27 mouse cellular contexts compared by ENCODE assay signal in the genomic region with DNA sequence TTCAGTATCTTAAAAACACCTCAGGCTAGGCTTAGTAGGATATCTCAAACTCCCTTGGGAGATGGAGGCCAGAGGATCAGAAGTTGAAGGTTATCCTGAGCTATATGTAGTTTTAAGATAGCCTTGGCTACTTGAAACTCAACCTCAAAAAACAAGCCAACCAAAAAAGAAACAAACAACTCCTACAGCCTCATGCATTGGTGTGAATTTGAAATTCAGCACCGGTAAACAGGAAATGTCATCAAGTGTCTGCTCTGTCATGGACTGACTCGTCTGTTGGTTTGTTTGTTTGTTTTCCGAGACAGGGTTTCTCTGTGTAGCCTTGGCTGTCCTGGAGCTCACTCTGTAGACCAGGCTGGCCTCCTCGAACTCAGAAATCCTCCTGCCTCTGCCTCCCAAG.
"Had no signal": no experiment of that assay in that cellular context is flagged by ENCODE, and none has a peak within 500 bp of the region (broad histone marks: within the 10 kb centered on the region; RNA-seq: fewer than 3 reads in every experiment).

No protein-coding gene starts in this region.

- H3K4me1 ChIP-seq: embryonic facial prominence, embryonic 10.5 days; embryonic facial prominence, embryonic 12.5 days; embryonic facial prominence, embryonic 13.5 days; embryonic facial prominence, embryonic 15.5 days; forebrain, embryonic 10.5 days; forebrain, embryonic 12.5 days; forebrain, embryonic 13.5 days; forebrain, embryonic 15.5 days had no signal

- DNase-seq: cerebellum, adult 2 months; cerebellum, adult 8-10 months; cerebellum, adult 9-10 months; cerebellum, adult 9-11 months; cerebellum, postnatal 10 days; cerebellum, postnatal 14 days; cerebellum, postnatal 25 days; cerebellum, postnatal 36 days; embryo, embryonic 11 days; forebrain, postnatal 0 days; gastrocnemius, adult 2 months; gastrocnemius, postnatal 10 days; gastrocnemius, postnatal 14 days; gastrocnemius, postnatal 25 days; gastrocnemius, postnatal 36 days; heart, adult 2 months had no signal

- H3K4me2 ChIP-seq: embryonic facial prominence, embryonic 12.5 days; embryonic facial prominence, embryonic 13.5 days; embryonic facial prominence, embryonic 15.5 days; forebrain, embryonic 12.5 days; forebrain, embryonic 13.5 days; forebrain, embryonic 15.5 days had no signal

- H3K27me3 ChIP-seq: embryonic facial prominence, embryonic 12.5 days; embryonic facial prominence, embryonic 13.5 days; embryonic facial prominence, embryonic 15.5 days; forebrain, embryonic 12.5 days; forebrain, embryonic 13.5 days; forebrain, embryonic 15.5 days had no signal

- H3K4me3 ChIP-seq: embryonic facial prominence, embryonic 10.5 days; embryonic facial prominence, embryonic 12.5 days; embryonic facial prominence, embryonic 13.5 days; embryonic facial prominence, embryonic 15.5 days; erythroblast, embryonic 14.5 days; forebrain, embryonic 10.5 days; forebrain, embryonic 12.5 days; forebrain, embryonic 13.5 days; forebrain, embryonic 15.5 days; gastrocnemius, adult 2 months; heart, adult 2 months had no signal

- H3K9me3 ChIP-seq: embryonic facial prominence, embryonic 10.5 days; embryonic facial prominence, embryonic 12.5 days; embryonic facial prominence, embryonic 13.5 days; embryonic facial prominence, embryonic 15.5 days; forebrain, embryonic 10.5 days; forebrain, embryonic 12.5 days; forebrain, embryonic 13.5 days; forebrain, embryonic 15.5 days had no signal

- H3K27ac ChIP-seq: embryonic facial prominence, embryonic 10.5 days; embryonic facial prominence, embryonic 12.5 days; embryonic facial prominence, embryonic 13.5 days; embryonic facial prominence, embryonic 15.5 days; forebrain, embryonic 10.5 days; forebrain, embryonic 12.5 days; forebrain, embryonic 13.5 days; forebrain, embryonic 15.5 days; gastrocnemius, adult 2 months; heart, adult 2 months had no signal

- H3K9ac ChIP-seq: embryonic facial prominence, embryonic 12.5 days; embryonic facial prominence, embryonic 13.5 days; embryonic facial prominence, embryonic 15.5 days; forebrain, embryonic 12.5 days; forebrain, embryonic 13.5 days; forebrain, embryonic 15.5 days; forebrain, postnatal 0 days had no signal

- ATAC-seq: forebrain, embryonic 13.5 days; forebrain, embryonic 14.5 days; forebrain, embryonic 15.5 days; forebrain, embryonic 16.5 days; forebrain, postnatal 0 days had no signal
